Mouse (Mus musculus): ENCODE data around the gene Ets1.

Gene Ets1

GRCm38 (mm10) chr9:32616516-32617429 is 19.2 kb upstream of the Ets1 start:
- DNase-seq (ENCODE audit: low spot score in 2 of 2) = no peak

GRCm38 (mm10) chr9:32617430-32617768 is 18.6 kb upstream of the Ets1 start:
- no peak for DNase-seq (ENCODE audit: low spot score in 2 of 2)

- DNase-seq (ENCODE audit: low spot score in 2 of 2) = no peak
Observed at GRCm38 (mm10) chr9:32618544-32619120, 17.4 kb upstream of the Ets1 start.

DNA sequence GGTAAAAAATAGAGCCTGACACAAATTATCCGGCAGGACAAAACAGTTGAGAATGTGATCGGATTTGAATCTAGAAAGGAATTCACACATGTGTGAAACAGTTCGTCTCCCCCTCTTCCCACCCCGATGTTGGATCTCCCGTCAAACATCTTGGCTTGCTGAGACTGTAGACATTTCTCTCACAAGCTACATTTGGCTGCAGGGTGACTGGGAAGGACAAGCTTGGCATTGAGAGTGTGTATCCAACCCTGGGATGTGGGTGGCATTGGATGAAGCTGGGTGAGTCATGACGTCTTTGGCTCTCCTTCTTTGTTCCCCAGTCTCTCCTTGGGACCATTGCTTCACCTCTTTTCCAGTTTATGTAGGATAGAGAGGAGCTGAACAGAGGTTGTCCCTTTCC is 16.4 kb upstream of the Ets1 start:
- no peak for DNase-seq (ENCODE audit: low spot score in 2 of 2)

DNA sequence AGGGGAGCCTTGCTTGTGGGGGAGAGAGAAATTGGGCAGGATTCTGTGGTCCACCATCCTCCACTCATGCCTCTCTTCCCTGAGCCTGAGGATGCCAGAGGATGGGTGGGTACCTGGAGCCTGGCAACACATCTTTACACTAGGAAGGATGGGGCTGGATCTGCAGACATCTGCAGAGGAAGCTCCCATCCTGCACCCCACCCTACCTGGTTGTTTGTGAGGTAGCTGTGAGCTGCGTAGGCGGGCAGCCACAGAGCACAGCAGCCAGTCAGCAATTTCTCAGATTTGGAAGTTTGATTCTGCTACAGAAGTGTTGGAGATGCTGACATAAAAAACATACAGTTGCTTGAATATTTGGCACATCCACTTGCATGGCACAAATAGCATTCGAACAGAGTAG is 15.6 kb upstream of the Ets1 start:
- no peak for DNase-seq (ENCODE audit: low spot score in 2 of 2)

DNA sequence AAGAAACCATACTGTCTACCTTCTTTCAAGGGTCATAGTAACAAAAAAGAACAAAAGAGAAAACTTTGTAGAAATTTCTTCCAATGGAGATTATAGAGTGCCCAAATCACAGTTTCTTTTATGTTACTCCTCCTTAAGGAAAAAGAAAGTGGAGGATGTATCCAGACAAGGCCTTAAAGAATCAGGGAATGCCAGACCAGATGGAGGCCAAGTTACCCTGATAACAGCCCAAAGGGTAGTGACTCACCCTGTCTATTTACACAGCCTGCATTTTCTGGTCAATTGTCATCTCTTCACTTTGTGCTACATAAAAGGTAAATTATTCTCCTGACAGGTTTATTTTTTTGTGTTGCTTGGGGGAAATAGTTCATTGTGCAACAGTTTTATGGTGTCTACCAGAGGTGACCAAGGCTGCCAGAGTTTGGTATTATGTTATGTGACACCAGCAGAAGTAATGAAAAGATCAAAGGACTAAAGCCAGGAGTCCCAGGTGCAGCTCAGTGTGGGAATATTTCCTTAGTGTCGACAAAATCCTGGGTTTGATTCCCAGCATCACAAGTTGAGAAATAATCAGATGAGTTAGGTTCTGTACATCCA is 6.5 kb upstream of the Ets1 start:
- no peak for DNase-seq (ENCODE audit: low spot score in 2 of 2)

- DNase-seq (ENCODE audit: low spot score in 2 of 2) = no peak
Observed at GRCm38 (mm10) chr9:32631341-32631740, 4.7 kb upstream of the Ets1 start.

GRCm38 (mm10) chr9:32632237-32632636 is 3.8 kb upstream of the Ets1 start:
- DNase-seq (ENCODE audit: low spot score in 2 of 2) = no peak

DNA sequence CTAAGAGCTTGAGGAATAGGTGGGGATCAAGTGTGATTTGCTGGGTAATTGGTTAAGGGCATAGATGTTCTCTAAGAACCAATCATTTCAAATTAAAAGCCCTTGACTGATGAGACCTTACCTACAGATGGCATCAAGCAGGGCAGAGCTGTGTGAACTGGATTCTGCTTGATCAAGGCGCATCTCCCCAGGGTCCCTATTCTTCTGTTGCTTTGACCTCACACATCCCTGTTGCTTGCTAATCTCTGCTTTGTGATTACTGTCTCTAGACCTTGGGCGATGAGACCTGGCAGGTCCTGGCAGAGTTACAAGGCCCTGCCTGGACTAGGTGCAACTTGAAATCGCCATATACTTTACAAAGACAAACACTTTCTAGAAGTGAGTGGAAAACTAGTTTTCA is 9.0 kb downstream of the Ets1 start:
- DNase-seq (ENCODE audit: low spot score in 2 of 2) = no peak

GRCm38 (mm10) chr9:32645475-32645874 is 9.5 kb downstream of the Ets1 start:
- DNase-seq (ENCODE audit: low spot score in 2 of 2) = no peak

DNA sequence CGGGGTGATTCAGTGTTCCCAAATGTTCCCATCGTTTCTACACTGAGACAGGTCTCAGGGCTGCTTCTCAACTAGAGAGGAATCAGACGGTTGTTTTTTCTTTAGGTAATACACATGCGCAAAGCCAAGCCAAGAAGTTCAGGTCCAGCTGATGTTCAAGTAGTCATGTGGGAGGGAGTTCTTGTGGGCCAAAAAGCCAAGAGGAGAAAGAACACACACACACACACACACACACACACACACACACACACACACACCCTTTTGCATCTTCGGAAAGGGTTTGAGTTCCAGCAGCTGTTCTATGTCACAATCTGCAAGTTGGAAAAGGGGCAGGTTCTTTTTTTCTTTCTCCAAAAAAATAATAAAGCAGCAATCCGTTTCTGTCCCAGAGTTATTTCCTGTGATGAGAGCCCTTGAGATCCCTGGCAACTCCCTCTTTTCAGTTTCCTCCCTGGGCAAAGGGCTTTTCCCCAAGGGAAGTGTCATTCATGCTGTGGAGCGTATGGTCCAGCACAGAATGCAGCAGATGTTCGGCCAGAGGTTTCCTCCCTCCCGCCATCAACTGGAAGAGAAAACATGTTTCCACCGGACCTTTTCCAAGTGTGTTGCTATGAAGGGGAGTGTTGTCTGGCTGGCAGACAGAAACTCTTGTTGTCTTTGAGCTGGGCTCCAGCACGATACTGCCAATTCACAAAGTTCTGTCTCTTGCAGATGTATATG is 10.7 kb downstream of the Ets1 start:
- no peak for DNase-seq (ENCODE audit: low spot score in 2 of 2)

- no peak for DNase-seq (ENCODE audit: low spot score in 2 of 2)
Observed at GRCm38 (mm10) chr9:32647506-32648250, 11.7 kb downstream of the Ets1 start.

GRCm38 (mm10) chr9:32648286-32648685 is 12.3 kb downstream of the Ets1 start:
- DNase-seq (ENCODE audit: low spot score in 2 of 2) = no peak

DNA sequence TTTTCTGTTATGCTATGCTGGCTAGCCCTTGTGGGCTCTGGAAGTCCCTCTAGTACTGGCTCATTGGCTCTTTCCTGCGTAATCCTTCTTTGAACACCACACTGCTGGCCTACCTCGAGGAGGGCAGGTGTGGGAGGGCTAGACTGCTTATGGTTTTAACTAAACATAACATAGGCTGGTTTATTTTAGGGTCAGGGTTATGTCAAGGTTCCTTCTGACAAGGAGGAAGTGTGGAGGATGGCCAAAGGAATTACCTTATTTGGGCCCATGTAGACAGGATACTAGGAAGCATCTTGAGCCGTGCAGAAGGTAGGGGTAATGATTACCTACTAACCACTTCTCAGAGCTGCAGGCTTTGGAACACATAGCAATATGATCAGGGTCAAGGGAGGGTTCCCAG is 14.7 kb downstream of the Ets1 start:
- no peak for DNase-seq (ENCODE audit: low spot score in 2 of 2)

GRCm38 (mm10) chr9:32652112-32652511 is 16.1 kb downstream of the Ets1 start:
- no peak for DNase-seq (ENCODE audit: low spot score in 2 of 2)

DNA sequence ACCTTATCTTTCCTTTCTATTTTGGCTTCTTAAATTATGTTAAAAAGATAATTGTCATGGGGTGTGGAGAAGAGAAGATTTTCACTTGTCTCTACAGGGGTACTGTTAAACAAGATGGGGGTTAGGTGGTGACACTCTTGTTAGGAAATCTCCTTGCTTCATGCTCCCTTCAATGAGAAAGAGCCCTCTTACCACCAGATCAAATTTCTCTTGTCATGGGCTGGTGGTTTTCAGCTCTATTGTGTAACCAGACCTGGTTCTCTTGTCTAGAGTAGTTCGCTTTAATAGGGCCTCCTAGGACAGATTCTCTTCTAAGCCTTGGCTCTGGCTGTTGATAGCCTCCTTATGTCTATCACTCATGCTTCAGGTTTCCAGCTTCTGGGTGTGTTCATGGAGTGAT is 18.3 kb downstream of the Ets1 start:
- DNase-seq (ENCODE audit: low spot score in 2 of 2) = no peak

DNA sequence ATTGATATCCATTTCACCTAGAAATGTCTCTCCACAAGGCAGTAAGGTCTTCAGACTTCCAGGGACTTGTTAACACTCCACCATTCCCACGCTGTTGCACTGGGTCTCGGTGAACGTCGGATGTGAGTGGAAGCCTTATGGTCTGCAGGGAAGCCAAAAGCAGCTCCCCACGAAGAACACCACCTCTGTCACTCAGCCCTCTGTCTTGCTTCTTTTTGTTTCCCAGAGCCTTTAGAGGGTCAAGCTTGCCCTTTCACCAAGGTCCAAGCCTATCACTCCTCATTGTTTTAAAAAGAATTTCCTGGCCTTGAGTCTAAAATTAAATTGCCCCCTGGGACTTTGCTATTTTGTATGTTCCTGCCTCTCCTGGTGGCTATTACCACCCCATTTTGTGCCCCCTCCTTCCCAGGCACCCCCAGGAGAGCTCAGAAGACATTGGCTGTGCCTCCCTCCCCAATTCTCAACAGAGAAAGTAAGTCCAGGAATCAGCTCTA is 20.4 kb downstream of the Ets1 start:
- DNase-seq (ENCODE audit: low spot score in 2 of 2) = no peak

- no peak for DNase-seq (ENCODE audit: low spot score in 2 of 2)
Observed at GRCm38 (mm10) chr9:32657124-32657523, 21.1 kb downstream of the Ets1 start.

DNA sequence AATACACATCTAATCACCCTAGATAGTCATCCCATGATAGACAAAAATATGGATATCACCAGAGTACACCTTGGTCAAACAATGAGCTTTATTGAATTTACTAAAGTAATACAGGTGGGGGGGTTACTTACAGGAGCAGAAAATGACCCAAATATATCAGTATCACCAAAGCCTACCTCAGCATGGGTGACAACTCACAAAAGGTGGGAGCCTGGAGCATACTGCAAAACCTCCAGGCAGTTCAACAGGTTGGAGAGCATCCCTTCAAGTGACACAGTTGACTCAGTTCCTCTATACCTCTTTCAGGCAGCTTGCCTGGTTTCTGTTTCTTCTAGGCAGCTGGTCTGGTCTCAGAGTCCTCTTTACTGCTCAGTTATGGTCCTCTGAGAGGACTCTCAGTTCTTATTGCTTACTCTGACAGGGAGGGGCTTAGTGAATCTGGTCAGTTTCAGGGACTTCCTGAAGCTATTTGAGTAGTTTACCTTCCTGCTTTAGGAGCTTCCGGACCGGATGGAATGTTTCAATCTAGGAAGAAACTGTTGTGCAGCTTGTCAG is 24.5 kb downstream of the Ets1 start:
- no peak for DNase-seq (ENCODE audit: low spot score in 2 of 2)

- no peak for DNase-seq (ENCODE audit: low spot score in 2 of 2)
Observed at GRCm38 (mm10) chr9:32661071-32661470, 25.1 kb downstream of the Ets1 start.

DNA sequence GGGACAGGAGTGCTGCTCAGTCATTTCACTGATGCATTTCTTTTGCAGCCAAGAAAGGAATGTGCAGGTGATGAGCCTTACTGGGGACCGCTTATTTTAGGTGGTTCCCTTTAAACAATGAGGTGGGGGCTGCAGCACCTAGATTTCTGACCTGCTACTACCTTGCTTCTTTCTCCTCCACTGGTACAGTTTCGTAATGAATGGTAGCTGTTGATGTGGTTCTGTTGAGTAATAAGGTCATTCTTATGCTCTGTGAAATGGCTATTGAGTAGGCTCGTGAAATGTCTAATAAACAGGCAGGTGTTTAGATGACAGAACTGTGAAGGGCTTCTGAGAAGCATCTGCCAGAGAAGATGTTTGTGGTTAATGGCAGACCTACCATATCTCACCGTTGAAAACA is 25.5 kb downstream of the Ets1 start:
- no peak for DNase-seq (ENCODE audit: low spot score in 2 of 2)

All from frontal cortex, postnatal 10 days (tissue).